Mouse (Mus musculus): Measurements from ENCODE around the gene Apol8. TPM values are rescaled to one million over a fixed set of nuclear protein-coding genes. Genes with fewer than 3 reads are reported as not detected.
A peak's percentile ranks its signal among the peaks of the same experiment; 100 is the strongest.

Gene Apol8
- polyA plus RNA-seq, 1 experiment, result 0.08 TPM

DNA sequence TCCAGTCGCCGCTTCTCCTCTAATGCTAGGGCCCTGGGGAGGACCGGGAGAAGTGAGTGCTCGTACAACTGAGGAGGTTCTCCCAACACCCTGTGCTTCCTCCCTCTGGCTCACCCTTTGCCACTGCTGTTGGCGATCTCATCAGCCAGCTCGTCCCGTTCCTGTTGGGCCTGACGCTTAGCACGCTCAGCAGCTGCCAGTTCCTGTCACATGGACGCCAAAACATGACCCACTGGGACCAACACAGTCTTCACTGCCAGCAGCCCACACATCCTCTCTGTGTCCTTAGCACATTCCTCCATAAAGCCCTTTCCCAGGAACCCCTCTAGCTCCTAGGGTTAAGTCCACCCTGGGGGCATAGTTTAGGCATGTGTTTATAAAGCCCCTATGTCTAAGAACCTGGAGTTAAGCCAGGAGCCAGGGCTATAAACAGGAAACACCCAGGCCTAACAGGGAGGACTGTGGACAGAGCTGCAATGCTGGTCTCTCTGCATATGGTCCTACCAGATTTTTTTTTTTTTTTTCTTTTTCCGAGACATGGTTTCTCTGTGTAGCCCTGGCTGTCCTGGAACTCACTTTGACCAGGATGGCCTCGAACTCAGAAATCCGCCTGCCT, 7.7 kb upstream of the Apol8 start:
- TF ChIP-seq POLR2A (IDR thresholded peaks at IDR 0.05; ENCODE audit: control insufficient read depth, extremely low read depth, insufficient read depth, low read length, poor library complexity), result no peak
- TF ChIP-seq CTCF (IDR thresholded peaks at IDR 0.05; ENCODE audit: borderline replicate concordance, control insufficient read depth, extremely low read depth, insufficient read depth, low read length, poor library complexity), result no peak
- H3K27me3 ChIP-seq (ENCODE audit: control insufficient read depth, insufficient read depth, low read length), result no peaks in the 10 kb centered on the region
- no peaks in the 10 kb centered on the region for H3K4me1 ChIP-seq (replicated peaks; ENCODE audit: control insufficient read depth, insufficient read depth, low read length)
- 91% methylated on average over 13 of the region's 13 CpGs for WGBS
- no peak for DNase-seq
- no peak overlapping the region for H3K27ac ChIP-seq (ENCODE audit: control insufficient read depth, insufficient read depth, low read length)
- H3K4me3 ChIP-seq (ENCODE audit: control insufficient read depth, insufficient read depth, low read length), result no peak overlapping the region
- H3K36me3 ChIP-seq (ENCODE audit: control insufficient read depth, insufficient read depth, low read length), result peaks cover 94% of the 10 kb centered on the region

DNA sequence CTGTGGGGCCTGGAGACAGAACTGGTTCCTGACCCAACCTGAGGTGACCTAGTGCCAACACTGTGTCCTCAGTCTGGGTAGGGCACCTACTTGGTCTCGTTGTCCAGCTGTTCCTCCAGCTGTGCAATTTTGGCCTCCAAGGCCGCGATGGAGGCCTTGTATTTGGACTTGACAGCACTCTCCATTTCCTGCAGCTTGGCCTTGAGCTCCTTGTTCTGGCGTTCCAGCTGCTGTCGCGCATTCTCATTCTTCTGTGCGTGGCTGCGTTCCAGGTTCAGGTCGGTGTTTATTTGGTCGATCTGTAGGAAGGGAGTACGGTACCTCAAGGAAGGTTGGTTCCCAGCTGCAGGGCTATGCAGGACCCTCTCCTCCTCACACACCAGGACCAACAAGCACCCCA, 6.9 kb upstream of the Apol8 start:
- TF ChIP-seq CTCF (IDR thresholded peaks at IDR 0.05; ENCODE audit: borderline replicate concordance, control insufficient read depth, extremely low read depth, insufficient read depth, low read length, poor library complexity), result no peak
- TF ChIP-seq POLR2A (IDR thresholded peaks at IDR 0.05; ENCODE audit: control insufficient read depth, extremely low read depth, insufficient read depth, low read length, poor library complexity), result no peak
- H3K27ac ChIP-seq (ENCODE audit: control insufficient read depth, insufficient read depth, low read length), result no peak overlapping the region
- no peaks in the 10 kb centered on the region for H3K27me3 ChIP-seq (ENCODE audit: control insufficient read depth, insufficient read depth, low read length)
- H3K36me3 ChIP-seq (ENCODE audit: control insufficient read depth, insufficient read depth, low read length), result peaks cover 86% of the 10 kb centered on the region
- H3K4me1 ChIP-seq (replicated peaks; ENCODE audit: control insufficient read depth, insufficient read depth, low read length), result no peaks in the 10 kb centered on the region
- WGBS, result 93% methylated on average over 11 of the region's 11 CpGs
- no peak overlapping the region for H3K4me3 ChIP-seq (ENCODE audit: control insufficient read depth, insufficient read depth, low read length)
- DNase-seq, result no peak

DNA sequence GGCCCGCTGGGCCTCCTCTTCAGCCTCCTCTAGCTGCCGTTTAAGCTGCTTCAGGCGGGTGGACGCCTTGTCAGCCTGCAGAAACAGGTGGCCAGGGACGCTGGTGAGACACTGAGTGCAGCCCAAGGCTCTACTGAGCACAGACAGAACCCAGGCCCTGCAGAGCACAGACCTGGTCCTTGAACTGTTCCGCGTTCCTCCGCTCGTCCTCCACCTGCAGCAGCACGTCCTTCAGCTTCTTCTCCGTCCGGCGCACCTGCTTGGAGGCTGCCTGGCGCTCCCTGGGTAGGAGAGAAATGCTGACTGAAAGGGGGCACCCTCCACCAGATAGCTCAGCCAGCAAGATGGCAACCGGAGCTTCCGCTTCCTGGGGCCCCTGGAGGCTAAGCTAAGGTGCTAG, 6.2 kb upstream of the Apol8 start:
- no peak overlapping the region for H3K27ac ChIP-seq (ENCODE audit: control insufficient read depth, insufficient read depth, low read length)
- H3K4me1 ChIP-seq (replicated peaks; ENCODE audit: control insufficient read depth, insufficient read depth, low read length), result no peaks in the 10 kb centered on the region
- peaks cover 79% of the 10 kb centered on the region for H3K36me3 ChIP-seq (ENCODE audit: control insufficient read depth, insufficient read depth, low read length)
- H3K27me3 ChIP-seq (ENCODE audit: control insufficient read depth, insufficient read depth, low read length), result no peaks in the 10 kb centered on the region
- no peak for DNase-seq
- H3K4me3 ChIP-seq (ENCODE audit: control insufficient read depth, insufficient read depth, low read length), result no peak overlapping the region
- WGBS, result 96% methylated on average over 16 of the region's 16 CpGs
- TF ChIP-seq CTCF (IDR thresholded peaks at IDR 0.05; ENCODE audit: borderline replicate concordance, control insufficient read depth, extremely low read depth, insufficient read depth, low read length, poor library complexity), result no peak
- no peak for TF ChIP-seq POLR2A (IDR thresholded peaks at IDR 0.05; ENCODE audit: control insufficient read depth, extremely low read depth, insufficient read depth, low read length, poor library complexity)

DNA sequence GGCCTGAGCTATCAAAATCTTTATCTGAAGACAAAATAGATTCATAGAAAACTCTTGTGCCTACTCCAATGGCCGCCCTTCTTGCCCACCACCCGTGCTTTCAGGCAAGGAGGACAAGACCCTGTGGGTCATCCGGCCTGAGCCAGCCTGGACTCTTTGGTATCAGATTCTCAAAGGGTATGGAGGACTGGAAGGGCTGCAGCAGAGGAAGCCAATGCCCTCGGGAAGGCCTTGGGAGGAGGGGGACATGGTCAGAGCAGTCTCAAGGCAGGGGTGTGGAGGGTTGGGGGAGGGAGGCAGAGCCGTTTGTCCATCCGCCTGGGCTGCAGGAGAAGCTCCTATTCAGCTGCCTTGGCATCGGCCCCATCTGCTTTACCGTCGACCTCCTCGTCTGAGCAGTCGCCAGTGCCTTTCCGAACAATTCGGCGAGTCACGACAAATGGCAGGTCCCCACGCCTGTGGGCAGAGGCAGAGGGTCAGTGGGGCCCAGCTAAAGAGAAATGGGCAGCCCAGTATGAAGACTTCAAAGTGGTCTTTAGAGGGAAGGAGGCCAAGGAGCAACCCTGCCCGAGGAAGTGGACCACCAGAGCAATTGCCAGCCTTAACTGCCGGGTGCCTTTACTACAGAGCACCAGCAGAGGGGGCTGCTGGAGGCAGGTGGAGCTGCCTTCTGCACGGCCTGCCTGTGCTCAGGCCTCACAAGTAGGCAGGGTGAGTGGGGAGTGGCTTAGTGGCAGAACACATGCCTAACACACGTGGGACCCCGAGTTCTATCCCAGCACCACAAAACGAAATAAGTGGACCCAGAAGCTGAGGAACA, 5.0 kb upstream of the Apol8 start:
- TF ChIP-seq POLR2A (IDR thresholded peaks at IDR 0.05; ENCODE audit: control insufficient read depth, extremely low read depth, insufficient read depth, low read length, poor library complexity), result no peak
- peak; percentile 80 for TF ChIP-seq CTCF (IDR thresholded peaks at IDR 0.05; ENCODE audit: borderline replicate concordance, control insufficient read depth, extremely low read depth, insufficient read depth, low read length, poor library complexity)
- Histone ChIP-seq H3K4me3 (ENCODE audit: control insufficient read depth, insufficient read depth, low read length) (no peak overlapping the region), H3K27ac (ENCODE audit: control insufficient read depth, insufficient read depth, low read length) (no peak overlapping the region), H3K27me3 (ENCODE audit: control insufficient read depth, insufficient read depth, low read length) (no peaks in the 10 kb centered on the region), H3K4me1 (replicated peaks; ENCODE audit: control insufficient read depth, insufficient read depth, low read length) (no peaks in the 10 kb centered on the region), H3K36me3 (ENCODE audit: control insufficient read depth, insufficient read depth, low read length) (peaks cover 67% of the 10 kb centered on the region)
- 79% methylated on average over 22 of the region's 22 CpGs for WGBS
- peak; percentile 59 for DNase-seq

DNA sequence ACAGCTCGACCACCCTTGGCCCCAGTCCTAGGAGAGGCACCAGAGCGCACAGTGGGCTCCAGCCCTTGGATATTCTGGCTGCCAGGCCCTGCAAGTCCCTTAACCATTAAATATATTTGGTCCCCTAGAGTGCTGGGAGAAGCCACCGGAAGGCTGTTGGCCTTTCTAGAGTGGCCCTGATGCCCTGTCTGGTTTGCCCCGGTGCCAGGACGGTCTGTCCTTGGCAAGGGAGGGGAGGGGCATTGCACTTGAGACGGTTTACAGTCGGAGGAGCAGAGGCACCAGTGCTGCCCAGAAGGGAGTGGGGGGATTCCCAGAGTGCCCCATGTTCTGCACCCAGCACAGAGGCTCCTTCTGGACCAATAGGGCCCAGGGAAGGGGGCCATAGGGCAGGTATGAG, 4.3 kb upstream of the Apol8 start:
- H3K27me3 ChIP-seq (ENCODE audit: control insufficient read depth, insufficient read depth, low read length), result no peaks in the 10 kb centered on the region
- H3K27ac ChIP-seq (ENCODE audit: control insufficient read depth, insufficient read depth, low read length), result no peak overlapping the region
- no peak overlapping the region for H3K4me3 ChIP-seq (ENCODE audit: control insufficient read depth, insufficient read depth, low read length)
- H3K36me3 ChIP-seq (ENCODE audit: control insufficient read depth, insufficient read depth, low read length), result peaks cover 60% of the 10 kb centered on the region
- no peak for TF ChIP-seq CTCF (IDR thresholded peaks at IDR 0.05; ENCODE audit: borderline replicate concordance, control insufficient read depth, extremely low read depth, insufficient read depth, low read length, poor library complexity)
- no peak for TF ChIP-seq POLR2A (IDR thresholded peaks at IDR 0.05; ENCODE audit: control insufficient read depth, extremely low read depth, insufficient read depth, low read length, poor library complexity)
- H3K4me1 ChIP-seq (replicated peaks; ENCODE audit: control insufficient read depth, insufficient read depth, low read length), result no peaks in the 10 kb centered on the region
- DNase-seq, result no peak
- 95% methylated on average over 7 of the region's 7 CpGs for WGBS

DNA sequence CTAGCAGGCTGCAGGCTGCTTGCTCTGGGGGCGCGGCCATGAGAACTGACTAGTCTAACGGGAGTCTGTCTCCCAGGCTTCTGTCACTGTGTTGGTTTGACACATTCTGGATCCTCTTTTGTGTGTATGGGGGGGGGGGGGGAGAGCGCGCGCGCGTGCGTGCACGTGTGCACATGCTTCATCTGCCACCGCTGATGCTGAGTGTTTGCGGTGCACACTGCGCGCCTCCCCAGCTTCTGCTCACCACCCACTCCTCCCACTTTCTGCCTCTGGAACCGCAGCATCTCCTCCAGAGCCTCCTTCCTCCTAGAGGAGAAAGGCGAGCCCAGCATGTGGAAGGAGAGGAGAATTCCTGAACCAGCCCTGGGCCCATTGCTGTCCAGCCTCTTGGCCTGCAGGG, 3.2 kb upstream of the Apol8 start:
- Histone ChIP-seq H3K36me3 (ENCODE audit: control insufficient read depth, insufficient read depth, low read length) (peaks cover 49% of the 10 kb centered on the region), H3K4me1 (replicated peaks; ENCODE audit: control insufficient read depth, insufficient read depth, low read length) (no peaks in the 10 kb centered on the region), H3K27me3 (ENCODE audit: control insufficient read depth, insufficient read depth, low read length) (no peaks in the 10 kb centered on the region), H3K27ac (ENCODE audit: control insufficient read depth, insufficient read depth, low read length) (no peak overlapping the region), H3K4me3 (ENCODE audit: control insufficient read depth, insufficient read depth, low read length) (no peak overlapping the region)
- 96% methylated on average over 9 of the region's 16 CpGs for WGBS
- no peak for DNase-seq
- no peak for TF ChIP-seq CTCF (IDR thresholded peaks at IDR 0.05; ENCODE audit: borderline replicate concordance, control insufficient read depth, extremely low read depth, insufficient read depth, low read length, poor library complexity)
- TF ChIP-seq POLR2A (IDR thresholded peaks at IDR 0.05; ENCODE audit: control insufficient read depth, extremely low read depth, insufficient read depth, low read length, poor library complexity), result no peak

All from thymus, adult 2 months (tissue).